Mouse (Mus musculus): ENCODE results near the gene Ttpal.

The Ttpal gene

GRCm38 (mm10) chr2:163663930-163664329, 61.8 kb downstream of the Ttpal start:
- DNase-seq: no peak

GRCm38 (mm10) chr2:163667045-163667444, 64.9 kb downstream of the Ttpal start:
- DNase-seq: no peak

Measured in cerebellum, adult 9-11 months (tissue).